Mouse (Mus musculus) regulatory T cell (primary cell): ENCODE data around the gene Pgam2.

Experiments used
- in situ Hi-C: fragments of 300-600 bp; cut with MboI, MseI; formaldehyde crosslinking; loops from one replicate; pipeline ENCODE4 v1.15.1; 2025; ENCODE audit warnings: high pct_unique_total_duplicates

Pgam2 gene

GRCm38 (mm10) chr11:5780035-5780499 is 23.5 kb downstream of the Pgam2 start:
- in situ Hi-C loops = no loop called here

DNA sequence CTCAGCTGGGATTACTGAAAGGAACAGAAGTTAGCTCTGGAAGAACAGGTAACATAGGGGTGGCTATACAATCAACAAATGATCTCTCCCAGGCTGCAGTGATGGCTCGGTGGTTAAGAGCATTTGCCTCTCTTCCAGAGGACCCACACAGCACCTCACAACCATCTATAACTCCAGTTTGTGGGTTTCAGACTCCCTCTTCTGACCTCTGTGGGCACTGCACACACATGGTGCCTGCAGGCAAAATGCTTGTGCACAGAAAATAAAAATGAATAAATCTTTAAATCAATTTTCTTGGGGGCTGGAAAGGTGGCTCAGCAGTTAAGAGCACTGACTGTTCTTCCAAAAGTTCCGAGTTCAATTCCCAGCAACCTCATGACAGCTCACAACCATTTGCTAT is 25.1 kb downstream of the Pgam2 start:
- in situ Hi-C loops = no loop called here

GRCm38 (mm10) chr11:5766019-5766418 is 37.5 kb downstream of the Pgam2 start:
- in situ Hi-C loops = no loop called here

DNA sequence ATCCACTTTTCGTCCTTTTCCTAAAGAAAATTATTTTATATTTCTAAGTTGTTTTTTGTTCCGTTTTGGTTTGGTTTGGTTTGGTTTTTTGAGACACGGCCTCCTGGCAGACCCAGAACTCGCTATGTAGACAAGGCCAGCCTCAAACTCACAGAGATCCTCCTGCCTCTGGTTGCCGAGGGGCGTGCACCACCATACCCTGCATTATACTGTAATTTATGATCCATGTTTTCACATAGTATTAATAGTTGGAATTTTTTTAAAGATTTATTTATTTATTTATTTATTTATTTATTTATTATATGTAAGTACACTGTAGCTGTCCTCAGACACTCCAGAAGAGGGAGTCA is 40.9 kb downstream of the Pgam2 start:
- in situ Hi-C loops = no loop called here

GRCm38 (mm10) chr11:5761820-5762632 is 41.5 kb downstream of the Pgam2 start, which contains the start of gene Urgcp:
Urgcp (minus strand) TSS chr11:5762376.
- in situ Hi-C loops = no loop called here

DNA sequence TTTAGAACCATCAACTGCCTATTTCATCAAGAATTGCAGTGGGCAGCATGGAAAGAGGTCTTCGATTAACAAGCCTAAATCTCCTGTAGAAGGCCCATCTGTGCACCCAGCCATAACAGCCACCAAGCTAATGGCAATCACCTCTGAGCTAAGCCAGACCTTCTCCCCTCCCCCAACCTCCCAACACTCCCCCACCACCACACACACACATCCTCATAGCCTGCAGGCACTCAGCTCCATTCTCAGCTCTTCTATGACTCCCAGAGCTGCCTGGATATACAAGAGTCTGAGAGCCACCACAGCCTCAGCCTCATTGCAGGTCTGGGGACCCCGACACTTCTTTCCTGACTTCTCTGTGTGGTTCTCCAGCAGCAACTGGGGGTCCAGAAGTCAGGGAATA is 49.8 kb downstream of the Pgam2 start:
- in situ Hi-C loops = no loop called here
